Mouse (Mus musculus): ENCODE data around the gene Lgi4. TPM values are rescaled to one million over a fixed set of nuclear protein-coding genes. Genes with fewer than 3 reads are reported as not detected.

The Lgi4 gene
- polyA plus RNA-seq, 1 experiment from 2014 or later, result 0.70 TPM

- ATAC-seq, result no peak
- H3K9me3 ChIP-seq (ENCODE audit: control insufficient read depth), result no peaks in the 10 kb centered on the region
- no peak overlapping the region for H3K4me2 ChIP-seq (replicated peaks; ENCODE audit: low read depth)
- 0 out of 2 replicates have a peak, but pooled peaks cover 6% of the 10 kb centered on the region for H3K4me1 ChIP-seq (replicated peaks; ENCODE audit: control insufficient read depth, insufficient read depth, low read length)
- H3K4me3 ChIP-seq (ENCODE audit: low read depth, low read length), result no peak overlapping the region
- no peak for TF ChIP-seq CTCF (IDR thresholded peaks at IDR 0.05; ENCODE audit: low read depth)
- no peaks in the 10 kb centered on the region for H3K36me3 ChIP-seq (ENCODE audit: control insufficient read depth, insufficient read depth)
- no peaks in the 10 kb centered on the region for H3K27me3 ChIP-seq (replicated peaks; ENCODE audit: control insufficient read depth, insufficient read depth, low read length)
- no peak overlapping the region for H3K9ac ChIP-seq (ENCODE audit: low read depth, low read length)
- whole genome bisulfite sequencing, result 73% methylated on average over 15 of the region's 15 CpGs
- no peak overlapping the region for H3K27ac ChIP-seq (ENCODE audit: low read depth, low read length)
These were observed 51.8 kb downstream of the Lgi4 start for GRCm38 (mm10) chr7:31110861-31111385.

GRCm38 (mm10) chr7:31112036-31112435 lies 52.9 kb downstream of the Lgi4 start:
- H3K4me3 ChIP-seq (ENCODE audit: low read depth, low read length), result no peak overlapping the region
- no peak for TF ChIP-seq CTCF (IDR thresholded peaks at IDR 0.05; ENCODE audit: low read depth)
- no peak overlapping the region for H3K4me2 ChIP-seq (replicated peaks; ENCODE audit: low read depth)
- no peak overlapping the region for H3K27ac ChIP-seq (ENCODE audit: low read depth, low read length)
- no peak for ATAC-seq
- H3K27me3 ChIP-seq (replicated peaks; ENCODE audit: control insufficient read depth, insufficient read depth, low read length), result no peaks in the 10 kb centered on the region
- WGBS, result 41% methylated on average over 4 of the region's 4 CpGs
- no peaks in the 10 kb centered on the region for H3K36me3 ChIP-seq (ENCODE audit: control insufficient read depth, insufficient read depth)
- no peaks in the 10 kb centered on the region for H3K9me3 ChIP-seq (ENCODE audit: control insufficient read depth)
- no peak overlapping the region for H3K9ac ChIP-seq (ENCODE audit: low read depth, low read length)
- 0 out of 2 replicates have a peak, but pooled peaks cover 7% of the 10 kb centered on the region for H3K4me1 ChIP-seq (replicated peaks; ENCODE audit: control insufficient read depth, insufficient read depth, low read length)

GRCm38 (mm10) chr7:31113800-31114199 lies 54.7 kb downstream of the Lgi4 start:
- Histone ChIP-seq H3K36me3 (ENCODE audit: control insufficient read depth, insufficient read depth) (no peaks in the 10 kb centered on the region), H3K27me3 (replicated peaks; ENCODE audit: control insufficient read depth, insufficient read depth, low read length) (no peaks in the 10 kb centered on the region), H3K4me1 (replicated peaks; ENCODE audit: control insufficient read depth, insufficient read depth, low read length) (0 out of 2 replicates have a peak, but pooled peaks cover 7% of the 10 kb centered on the region), H3K27ac (ENCODE audit: low read depth, low read length) (no peak overlapping the region), H3K9ac (ENCODE audit: low read depth, low read length) (no peak overlapping the region), H3K4me3 (ENCODE audit: low read depth, low read length) (no peak overlapping the region), H3K4me2 (replicated peaks; ENCODE audit: low read depth) (peak overlapping the region; percentile 71), H3K9me3 (ENCODE audit: control insufficient read depth) (no peaks in the 10 kb centered on the region)
- ATAC-seq, result no peak
- no peak for TF ChIP-seq CTCF (IDR thresholded peaks at IDR 0.05; ENCODE audit: low read depth)
- WGBS, result 65% methylated on average over 6 of the region's 6 CpGs

DNA sequence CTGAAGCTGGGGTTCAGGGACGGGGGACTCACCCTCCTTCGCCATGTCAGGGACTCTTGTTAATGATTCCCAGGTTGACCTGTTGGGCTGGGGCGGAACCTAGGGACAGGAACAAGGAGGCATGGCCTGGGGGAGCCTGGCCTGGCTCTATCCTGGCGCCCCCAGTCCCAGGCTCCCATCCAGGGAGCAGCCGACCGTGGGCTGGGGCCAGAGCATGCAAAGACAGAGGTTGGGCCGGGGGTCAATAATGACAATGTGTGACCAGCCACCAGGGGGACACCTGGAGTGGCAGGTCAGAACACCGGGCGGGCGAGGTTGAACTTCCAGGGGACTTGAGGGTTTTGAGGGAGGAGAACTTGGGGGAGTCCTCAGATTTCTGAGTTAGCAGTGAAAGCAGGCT lies 55.5 kb downstream of the Lgi4 start:
- peak; percentile 60 for TF ChIP-seq CTCF (IDR thresholded peaks at IDR 0.05; ENCODE audit: low read depth)
- H3K4me3 ChIP-seq (ENCODE audit: low read depth, low read length), result peak overlapping the region; percentile 38
- H3K27ac ChIP-seq (ENCODE audit: low read depth, low read length), result peak overlapping the region; percentile 28; the same call in 1 of the 2 replicates
- no peaks in the 10 kb centered on the region for H3K36me3 ChIP-seq (ENCODE audit: control insufficient read depth, insufficient read depth)
- peak overlapping the region; percentile 46 for H3K9ac ChIP-seq (ENCODE audit: low read depth, low read length)
- H3K4me2 ChIP-seq (replicated peaks; ENCODE audit: low read depth), result peak overlapping the region; percentile 71
- H3K9me3 ChIP-seq (ENCODE audit: control insufficient read depth), result no peaks in the 10 kb centered on the region
- H3K27me3 ChIP-seq (replicated peaks; ENCODE audit: control insufficient read depth, insufficient read depth, low read length), result no peaks in the 10 kb centered on the region
- 0 out of 2 replicates have a peak, but pooled peaks cover 7% of the 10 kb centered on the region for H3K4me1 ChIP-seq (replicated peaks; ENCODE audit: control insufficient read depth, insufficient read depth, low read length)
- WGBS, result 31% methylated on average over 10 of the region's 10 CpGs
- ATAC-seq, result peak; percentile 26; the same call in 1 of the 2 replicates

- H3K4me2 ChIP-seq (replicated peaks; ENCODE audit: low read depth), result peak within 1 kb of the TSS; percentile 71
- H3K9me3 ChIP-seq (ENCODE audit: control insufficient read depth), result no peaks in the 10 kb centered on the region
- no peaks in the 10 kb centered on the region for H3K27me3 ChIP-seq (replicated peaks; ENCODE audit: control insufficient read depth, insufficient read depth, low read length)
- peak; percentile 81 for ATAC-seq
- 17% methylated on average over 13 of the region's 15 CpGs for WGBS
- peak within 1 kb of the TSS; percentile 46 for H3K9ac ChIP-seq (ENCODE audit: low read depth, low read length)
- no peaks in the 10 kb centered on the region for H3K36me3 ChIP-seq (ENCODE audit: control insufficient read depth, insufficient read depth)
- H3K27ac ChIP-seq (ENCODE audit: low read depth, low read length), result peak within 1 kb of the TSS; percentile 28; the same call in 1 of the 2 replicates
- H3K4me1 ChIP-seq (replicated peaks; ENCODE audit: control insufficient read depth, insufficient read depth, low read length), result 0 out of 2 replicates have a peak, but pooled peaks cover 7% of the 10 kb centered on the region
- no peak for TF ChIP-seq CTCF (IDR thresholded peaks at IDR 0.05; ENCODE audit: low read depth)
- H3K4me3 ChIP-seq (ENCODE audit: low read depth, low read length), result peak within 1 kb of the TSS; percentile 38
These were observed 56.0 kb downstream of the Lgi4 start, which contains the start of gene Hpn for GRCm38 (mm10) chr7:31115182-31115581. TSS of gene Hpn (minus strand) at chr7:31115290.

- Histone ChIP-seq H3K4me3 (ENCODE audit: low read depth, low read length) (peak overlapping the region; percentile 38), H3K4me2 (replicated peaks; ENCODE audit: low read depth) (peak overlapping the region; percentile 71), H3K36me3 (ENCODE audit: control insufficient read depth, insufficient read depth) (no peaks in the 10 kb centered on the region), H3K27me3 (replicated peaks; ENCODE audit: control insufficient read depth, insufficient read depth, low read length) (no peaks in the 10 kb centered on the region), H3K9me3 (ENCODE audit: control insufficient read depth) (no peaks in the 10 kb centered on the region), H3K4me1 (replicated peaks; ENCODE audit: control insufficient read depth, insufficient read depth, low read length) (0 out of 2 replicates have a peak, but pooled peaks cover 7% of the 10 kb centered on the region), H3K9ac (ENCODE audit: low read depth, low read length) (no peak overlapping the region), H3K27ac (ENCODE audit: low read depth, low read length) (no peak overlapping the region)
- TF ChIP-seq CTCF (IDR thresholded peaks at IDR 0.05; ENCODE audit: low read depth), result no peak
- 31% methylated on average over 17 of the region's 17 CpGs for WGBS
- ATAC-seq, result peak; percentile 54
These were observed 56.5 kb downstream of the Lgi4 start for GRCm38 (mm10) chr7:31115587-31116043.

All from intestine, postnatal 0 days (tissue).